Mouse (Mus musculus): ENCODE measurements around the gene Prr5l.

Prr5l gene

DNA sequence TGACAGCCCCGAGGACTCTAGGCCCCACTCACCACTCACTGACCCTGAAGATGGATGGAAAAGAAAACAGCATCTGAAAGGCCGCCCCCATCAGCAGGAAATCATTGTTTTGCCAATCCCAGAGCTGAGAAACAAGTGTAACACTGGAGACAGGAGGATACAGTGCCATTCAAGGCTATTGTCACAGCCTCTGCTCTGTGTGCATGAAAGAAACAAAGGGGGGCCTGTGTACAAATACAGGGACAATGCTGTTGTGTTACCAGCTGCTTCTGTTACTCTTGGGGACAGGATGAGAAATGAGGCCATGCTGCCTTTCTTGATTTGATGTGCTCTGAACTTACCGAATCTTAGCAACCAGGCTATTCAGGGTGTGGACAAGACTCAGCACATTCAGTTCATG is at the start of gene Prr5l:
Prr5l (minus strand) TSS at position 30 of the 400 bp plus-strand sequence.
- DNase-seq (ENCODE audit: low spot score in 2 of 2) = no peak

DNA sequence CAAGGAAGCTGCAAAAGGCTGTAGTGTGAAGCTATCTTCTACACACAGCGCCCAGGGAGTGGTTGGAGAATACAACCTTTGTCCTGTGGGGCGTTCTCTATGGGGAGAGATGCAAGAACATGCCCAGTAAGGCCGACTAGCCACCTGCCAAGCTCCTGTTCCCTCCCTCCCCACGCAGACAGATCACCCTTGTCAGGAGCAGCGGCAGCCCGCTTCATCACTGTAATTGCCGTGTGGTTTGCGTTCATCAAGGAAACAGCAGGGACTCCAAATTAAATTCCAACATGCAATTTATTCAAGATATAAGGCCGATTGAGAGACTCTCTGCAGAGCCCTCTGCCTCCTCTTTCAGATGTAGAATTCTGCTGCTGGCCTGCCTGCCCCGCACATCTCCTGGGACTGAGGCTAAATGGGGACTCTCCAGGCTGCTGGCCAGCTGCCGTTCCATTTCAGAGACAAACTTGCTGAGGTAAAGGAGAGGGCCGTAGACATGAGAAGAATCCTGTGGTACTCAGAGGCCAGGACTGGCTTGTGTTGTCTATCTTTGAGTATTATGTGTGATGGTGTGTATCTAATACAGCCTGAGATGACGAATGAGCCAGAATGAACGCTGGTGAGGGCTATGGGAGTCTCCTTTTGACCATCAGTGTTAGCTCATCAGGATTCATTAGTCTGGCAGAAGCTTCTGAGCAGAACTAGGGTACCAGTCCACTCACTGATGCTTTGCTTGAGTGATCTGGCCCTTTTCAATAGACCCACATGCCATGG is 49.5 kb upstream of the Prr5l start:
- no peak for DNase-seq (ENCODE audit: low spot score in 2 of 2)

DNA sequence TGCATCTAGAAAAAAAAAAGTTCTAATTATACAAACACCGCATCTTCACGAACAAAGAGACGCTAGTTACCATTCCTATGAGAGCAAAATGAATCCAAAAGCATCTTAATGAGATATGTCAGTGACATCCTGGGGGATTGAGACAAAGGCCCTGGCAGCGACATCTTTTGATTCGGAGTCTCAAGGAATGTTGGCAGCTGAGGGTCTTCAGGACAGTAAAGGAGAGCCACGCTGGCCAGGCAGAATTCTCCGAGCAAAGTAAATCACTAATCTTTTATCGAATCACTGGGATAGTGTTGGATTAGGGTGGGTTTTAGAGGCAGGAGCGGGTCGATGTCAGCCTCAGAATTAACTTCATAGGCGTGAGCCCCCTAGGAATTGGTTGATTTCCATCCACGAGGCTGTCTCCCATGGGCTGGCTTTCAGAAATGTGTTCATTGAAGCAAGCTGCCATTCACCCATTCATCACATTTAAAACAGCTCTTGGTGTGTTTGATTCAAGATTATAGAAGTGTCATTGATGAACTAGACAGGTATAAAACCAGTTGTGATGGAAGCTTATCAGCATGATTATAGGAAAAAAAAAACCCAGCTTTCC is 42.9 kb upstream of the Prr5l start:
- no peak for DNase-seq (ENCODE audit: low spot score in 2 of 2)

DNA sequence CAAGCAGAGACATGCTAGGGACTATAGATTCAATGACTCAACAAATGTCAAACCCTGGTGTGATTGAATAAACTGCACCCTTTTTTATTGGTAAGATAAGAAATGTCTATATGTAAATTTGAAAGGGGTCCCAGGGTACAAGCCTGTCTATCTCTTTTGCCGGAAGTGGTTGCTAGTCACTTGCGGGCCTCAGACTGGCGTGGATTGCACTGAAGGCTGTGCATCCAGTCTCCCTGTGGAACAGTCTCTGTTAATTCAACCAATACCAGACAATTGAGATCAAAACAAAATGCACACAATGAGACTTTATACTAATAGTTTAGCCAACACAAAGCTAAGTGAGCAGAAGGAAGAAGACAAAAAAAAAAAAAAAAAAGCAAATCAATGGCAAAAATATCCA is 42.4 kb upstream of the Prr5l start:
- DNase-seq (ENCODE audit: low spot score in 2 of 2) = no peak

DNA sequence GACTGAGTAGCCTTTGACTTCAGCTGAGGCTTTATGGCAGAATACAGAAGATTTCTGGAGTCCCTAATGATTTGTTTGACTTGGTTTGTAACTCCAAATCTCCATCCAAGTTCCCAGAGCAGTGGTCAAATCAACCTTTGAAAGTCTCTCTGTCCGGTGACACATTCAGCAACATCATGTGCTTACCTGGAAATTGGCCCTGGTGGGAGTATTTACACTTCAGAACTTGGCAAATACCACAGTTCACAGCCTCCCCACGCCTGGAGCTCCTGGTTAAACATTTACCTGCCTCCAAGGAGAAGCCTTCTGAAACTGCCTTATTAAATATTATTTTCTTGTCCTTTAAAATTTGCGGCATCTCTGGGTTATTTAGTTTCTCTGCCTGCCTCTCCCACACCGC is 40.4 kb upstream of the Prr5l start:
- DNase-seq (ENCODE audit: low spot score in 2 of 2) = no peak

DNA sequence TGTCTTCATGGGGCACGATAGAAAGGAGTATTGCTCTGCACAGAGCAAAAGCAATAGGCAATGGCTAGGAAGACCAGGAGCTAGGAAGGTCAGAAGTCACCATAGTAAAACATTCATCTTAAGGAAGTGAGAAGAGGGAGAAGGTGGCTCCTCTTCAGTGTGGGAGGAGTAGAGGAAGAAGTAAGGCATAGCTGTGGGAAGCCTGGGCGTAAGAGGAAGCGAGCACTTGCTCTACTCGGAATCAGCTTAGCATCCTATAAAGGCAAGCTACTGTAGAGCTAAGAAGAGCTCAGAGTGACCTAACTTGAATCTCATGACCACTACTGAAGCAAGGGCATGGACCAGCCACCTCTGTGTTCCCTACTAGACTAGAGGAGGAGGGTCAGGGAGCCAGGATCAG is 39.5 kb upstream of the Prr5l start:
- no peak for DNase-seq (ENCODE audit: low spot score in 2 of 2)

DNA sequence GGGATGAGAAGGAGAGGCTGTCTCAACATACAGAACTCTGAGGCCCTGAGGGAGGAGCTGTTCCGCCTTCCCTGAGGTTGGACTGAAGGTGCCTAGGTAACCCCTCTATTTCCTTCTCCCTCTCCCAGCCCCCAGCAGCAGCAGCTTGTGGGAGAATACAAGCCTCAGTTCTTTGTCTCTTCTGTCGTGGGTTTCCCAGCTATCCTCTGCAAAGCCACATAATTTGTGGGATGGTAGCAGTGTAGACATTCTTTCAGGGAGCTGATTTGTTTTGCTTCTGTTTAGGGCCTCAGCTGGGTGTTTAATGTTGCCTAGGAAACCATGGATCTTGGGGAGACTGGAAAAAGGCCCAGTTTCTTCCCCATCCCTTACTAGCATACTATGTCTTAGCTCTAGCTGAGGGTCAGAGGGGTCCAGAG is 37.3 kb upstream of the Prr5l start:
- DNase-seq (ENCODE audit: low spot score in 2 of 2) = no peak

DNA sequence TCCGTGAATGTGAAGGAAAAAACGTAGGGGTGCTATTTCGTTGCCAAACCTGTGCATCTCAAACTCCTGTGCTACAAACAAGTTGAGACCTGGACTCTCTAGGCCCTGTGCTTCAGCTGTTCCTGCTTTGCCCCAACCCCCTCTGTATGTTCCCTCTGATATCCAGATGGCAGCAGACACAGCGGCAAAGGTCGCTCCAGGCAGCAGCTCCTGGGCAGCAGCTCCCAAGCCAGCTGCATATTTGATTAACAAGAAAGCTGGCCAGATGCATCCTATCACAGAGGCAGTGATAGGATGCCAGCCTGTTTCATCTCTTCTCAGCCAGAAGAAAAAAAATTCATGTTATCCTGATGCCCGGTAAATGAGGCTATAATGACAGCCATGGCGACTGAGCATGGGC is 35.7 kb upstream of the Prr5l start:
- DNase-seq (ENCODE audit: low spot score in 2 of 2) = no peak

DNA sequence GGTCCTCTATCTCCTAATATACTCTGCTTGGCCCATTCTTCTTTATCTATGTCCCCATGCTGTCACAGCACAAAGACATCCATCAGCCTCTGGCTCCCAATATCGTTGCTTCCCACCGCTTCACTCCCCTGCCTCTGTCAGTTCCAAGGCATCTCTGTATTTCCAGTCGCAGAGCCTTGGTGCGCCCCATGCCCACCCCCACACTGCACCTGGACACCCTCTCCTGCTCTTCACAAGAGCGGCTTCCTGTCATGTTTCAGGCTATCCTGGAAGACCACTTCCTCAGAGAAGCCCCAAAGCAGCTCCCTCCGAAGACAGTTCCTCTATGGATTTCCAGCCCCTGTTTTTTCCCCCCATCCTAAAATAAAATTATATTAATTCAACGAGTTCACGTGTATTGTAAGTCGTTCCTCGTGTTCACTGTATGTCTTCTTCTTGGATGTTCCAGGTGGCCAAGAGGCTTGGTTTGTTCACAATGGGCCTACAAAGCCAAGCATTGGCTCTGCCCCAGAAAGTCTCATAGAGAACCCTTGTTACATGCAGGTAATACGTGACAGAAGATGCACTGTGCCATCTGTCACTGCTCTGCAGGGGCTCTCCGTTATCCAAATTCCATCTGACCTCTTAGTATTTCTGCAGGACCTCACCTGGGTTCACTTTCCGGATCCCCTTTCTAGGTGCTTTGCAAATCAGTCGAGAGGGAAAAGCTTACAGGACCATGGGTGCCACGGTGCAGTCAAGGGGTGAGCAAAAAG is 26.7 kb upstream of the Prr5l start:
- DNase-seq (ENCODE audit: low spot score in 2 of 2) = no peak

DNA sequence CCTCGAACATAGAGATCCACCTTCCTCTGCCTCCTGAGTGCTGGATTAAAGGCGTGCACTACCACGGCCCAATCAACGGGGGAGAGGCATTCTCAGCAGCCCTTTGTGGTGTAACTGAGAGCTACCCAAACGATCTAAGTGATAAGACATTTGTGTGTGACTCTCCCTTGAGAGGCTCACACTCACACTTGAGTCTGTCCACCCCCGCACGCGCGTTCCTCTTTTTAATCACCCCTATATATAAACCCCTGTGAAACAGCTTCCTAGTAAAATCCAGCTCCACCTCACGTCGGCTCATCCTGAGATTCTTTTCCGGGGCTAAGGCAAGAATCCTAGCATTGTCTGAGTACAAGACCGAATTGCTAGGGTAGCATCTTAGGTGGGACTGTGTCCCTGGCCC is 25.9 kb upstream of the Prr5l start:
- DNase-seq (ENCODE audit: low spot score in 2 of 2) = peak in 1 of 2 experiments; percentile 31

DNA sequence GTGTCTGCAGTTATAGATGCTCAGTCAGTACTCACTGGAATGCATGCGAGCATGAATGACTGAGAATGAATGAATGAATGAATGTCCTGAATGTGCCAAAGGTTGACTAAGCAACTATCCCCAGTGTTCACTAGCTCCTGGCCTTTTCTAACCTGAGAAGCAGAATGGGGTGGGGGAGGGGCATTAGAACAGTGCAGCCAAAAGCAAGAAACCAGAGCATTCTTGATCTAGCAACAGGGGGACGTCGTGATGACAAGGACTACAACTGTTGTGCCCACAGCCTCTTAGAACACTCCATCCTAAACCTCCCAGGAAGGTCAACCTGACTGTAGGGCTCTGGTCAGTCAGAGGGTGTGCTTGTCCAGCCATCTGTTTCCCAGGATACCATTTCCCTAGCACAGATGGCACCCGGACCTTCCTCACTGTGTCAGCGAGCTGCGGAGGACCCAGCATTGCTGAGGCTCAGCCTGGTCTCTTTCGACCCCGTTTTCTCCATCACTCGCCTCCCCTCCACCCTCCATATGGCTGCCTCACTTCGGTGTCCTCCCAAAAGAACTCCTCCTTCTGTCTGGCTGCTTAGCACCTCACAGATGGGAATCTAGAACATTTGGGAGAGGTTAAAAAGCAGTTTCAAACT is 24.7 kb upstream of the Prr5l start:
- no peak for DNase-seq (ENCODE audit: low spot score in 2 of 2)

DNA sequence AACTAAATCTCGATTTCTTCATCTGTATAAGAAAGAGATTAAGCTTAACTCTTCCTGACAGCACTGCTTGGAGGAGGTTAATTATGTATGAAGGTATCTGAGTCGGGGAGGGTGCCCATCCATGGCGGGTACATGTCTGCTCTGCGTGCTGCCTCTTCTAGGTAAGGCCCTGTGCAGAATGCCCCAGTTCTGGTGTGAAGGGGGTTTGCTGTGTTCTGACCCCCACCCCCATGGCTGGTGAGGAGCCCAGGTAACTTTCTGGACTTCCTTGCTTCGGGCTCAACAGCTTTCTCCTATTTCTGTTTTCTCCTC is 23.5 kb upstream of the Prr5l start:
- DNase-seq (ENCODE audit: low spot score in 2 of 2) = no peak

DNA sequence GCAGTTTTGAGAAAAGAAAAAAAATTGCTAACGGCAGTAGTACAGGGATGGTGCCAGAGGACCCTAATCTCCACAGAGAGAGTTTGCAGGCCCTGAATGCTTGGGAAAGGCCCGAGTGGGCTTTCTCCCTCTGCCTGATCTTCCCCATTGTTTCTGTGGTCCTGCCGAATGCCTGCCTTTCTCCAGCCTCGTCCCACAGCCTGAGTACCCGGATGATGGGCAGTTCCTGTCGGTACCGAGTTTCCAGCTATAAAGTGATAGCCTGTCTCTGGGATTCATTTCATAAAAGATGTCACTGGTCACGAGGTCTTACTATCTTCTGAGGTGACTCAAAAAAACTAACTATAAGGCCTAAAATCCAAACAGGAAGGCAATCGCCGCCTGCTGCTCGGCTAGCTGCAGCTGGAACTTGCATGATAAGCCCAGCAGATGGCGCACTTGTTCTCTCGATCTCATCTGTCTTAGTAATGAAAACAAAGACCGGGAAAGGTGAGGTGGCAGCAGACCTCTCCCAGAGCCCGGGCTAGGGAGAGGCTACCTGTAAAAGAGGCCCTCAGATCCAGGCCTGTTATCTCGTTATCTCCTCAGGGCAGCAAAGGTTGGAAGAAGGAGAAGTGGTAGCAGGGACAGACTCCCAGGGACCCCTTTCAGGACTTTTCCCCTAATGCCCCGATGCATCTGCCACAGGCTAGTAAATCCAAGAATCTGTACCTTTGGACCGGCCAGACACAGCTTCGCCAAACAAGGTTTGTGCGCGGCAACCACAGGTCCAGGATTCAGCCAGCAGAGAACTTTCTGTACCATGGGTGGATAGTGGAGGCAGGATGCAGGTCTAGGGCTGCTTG is 22.9 kb upstream of the Prr5l start:
- peak; percentile 69 to 83 for DNase-seq (ENCODE audit: low spot score in 2 of 2)

DNA sequence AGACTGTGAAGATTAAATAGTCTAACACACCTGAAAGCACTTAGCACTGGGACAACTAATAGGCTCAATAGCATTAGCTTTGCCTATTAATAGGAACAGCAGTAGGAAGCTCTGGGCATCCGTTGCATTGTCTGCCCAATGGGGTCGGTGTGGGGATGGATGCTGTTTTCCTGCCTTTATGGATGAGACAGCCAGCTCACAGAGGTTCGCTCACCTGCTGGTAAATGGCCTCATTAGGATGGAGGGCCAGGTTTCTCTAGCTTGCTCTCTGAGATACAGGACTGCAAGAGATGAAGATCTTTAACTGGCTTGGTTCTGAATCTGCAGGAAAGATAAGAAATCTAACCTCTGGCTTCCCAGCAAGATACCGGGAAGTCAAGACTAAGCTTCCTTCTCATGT is 19.4 kb upstream of the Prr5l start:
- no peak for DNase-seq (ENCODE audit: low spot score in 2 of 2)

DNA sequence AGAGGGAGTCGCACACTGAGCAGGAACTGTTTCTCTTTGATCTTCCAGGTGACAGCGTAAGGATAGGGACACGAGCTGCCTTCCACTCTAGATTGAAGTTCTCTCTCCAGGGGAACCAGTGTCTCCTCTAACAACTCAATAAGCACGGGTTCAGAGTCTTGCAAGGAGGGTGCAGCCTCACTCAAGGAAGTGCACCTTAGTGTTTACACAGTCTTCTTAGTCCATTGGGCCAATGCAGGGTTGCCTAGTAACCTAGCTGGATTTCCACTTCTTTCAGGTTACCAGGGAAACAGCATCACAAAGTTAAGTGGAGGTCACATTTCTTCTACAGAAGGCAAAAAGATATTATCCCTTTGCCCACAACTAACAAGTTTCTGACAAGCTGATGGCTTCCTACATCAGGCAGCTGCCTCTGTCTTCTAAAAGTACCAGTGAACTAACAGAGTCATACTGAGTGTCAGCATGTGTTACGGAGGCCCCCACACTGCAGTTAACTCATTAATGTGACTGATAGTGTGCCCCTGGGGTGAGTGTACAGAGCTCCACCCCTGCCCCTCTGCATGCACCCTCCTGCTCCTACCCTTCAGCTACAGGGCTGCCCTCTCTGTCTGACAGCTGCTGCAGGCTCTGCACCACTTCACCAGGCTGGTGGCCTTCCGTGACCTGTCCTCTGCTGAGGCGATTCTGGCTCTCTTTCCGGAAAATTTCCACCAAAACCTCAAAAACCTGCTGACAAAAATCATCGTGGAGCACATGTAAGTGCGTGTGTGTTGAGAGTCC is 13.8 kb upstream of the Prr5l start:
- DNase-seq (ENCODE audit: low spot score in 2 of 2) = no peak

DNA sequence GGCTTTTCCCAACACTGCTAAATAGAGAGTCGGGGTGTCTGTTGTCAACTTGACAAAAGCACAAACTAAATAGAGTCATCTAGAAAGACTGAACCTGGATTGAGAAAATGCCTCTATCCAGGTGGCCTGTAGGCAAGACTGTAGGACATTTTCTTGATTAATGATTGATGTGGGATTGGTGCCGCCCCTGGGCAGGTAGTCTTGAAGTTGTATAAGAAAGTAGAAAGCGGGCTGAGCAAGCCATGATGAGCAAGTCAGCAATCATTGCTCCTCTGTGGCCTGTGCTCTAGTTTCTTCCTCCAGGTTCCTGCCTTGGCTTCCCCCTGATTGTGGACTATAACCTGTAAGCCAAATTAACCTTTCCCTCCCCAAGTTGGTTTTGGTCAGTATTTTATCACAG is 11.3 kb upstream of the Prr5l start:
- DNase-seq (ENCODE audit: low spot score in 2 of 2) = no peak

DNA sequence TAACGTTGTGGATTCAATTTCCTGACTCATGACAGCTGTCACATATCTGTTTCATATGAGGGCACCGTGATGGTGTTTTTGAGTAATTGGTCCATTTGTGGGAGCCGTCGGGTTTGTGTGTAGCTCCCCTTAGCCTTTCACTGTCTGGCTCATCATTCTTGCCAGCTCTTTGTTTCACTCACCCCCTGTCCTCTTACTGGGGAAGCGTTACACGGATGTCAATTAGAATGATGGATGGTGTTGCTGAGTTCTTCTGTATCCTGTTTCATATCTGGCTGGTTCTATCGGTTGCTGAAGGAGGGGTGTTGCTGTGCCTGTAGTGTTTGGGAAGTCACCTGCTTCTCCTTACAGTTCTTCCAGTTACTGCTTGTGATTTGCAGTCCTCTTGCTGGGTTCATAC is 8.3 kb upstream of the Prr5l start:
- no peak for DNase-seq (ENCODE audit: low spot score in 2 of 2)

DNA sequence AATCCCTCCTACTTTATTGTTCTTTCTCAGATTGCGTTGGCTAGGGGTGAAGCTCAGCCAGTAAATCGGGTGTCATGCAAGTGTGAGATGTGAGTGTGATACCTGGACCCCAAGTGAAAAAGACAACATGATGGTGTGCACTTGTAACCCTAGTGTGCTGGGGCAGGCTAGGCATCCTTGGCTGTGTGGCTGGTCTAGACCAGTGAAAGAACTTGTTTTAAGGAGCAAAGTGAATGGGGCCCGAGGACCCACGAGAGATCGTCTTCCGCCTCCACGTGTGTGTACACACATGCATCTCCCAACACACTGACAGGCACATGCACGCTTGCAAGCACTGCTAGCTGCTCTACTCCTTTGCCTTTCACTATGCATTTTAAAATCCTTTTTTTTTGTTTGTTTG is 6.1 kb upstream of the Prr5l start:
- DNase-seq (ENCODE audit: low spot score in 2 of 2) = no peak

DNA sequence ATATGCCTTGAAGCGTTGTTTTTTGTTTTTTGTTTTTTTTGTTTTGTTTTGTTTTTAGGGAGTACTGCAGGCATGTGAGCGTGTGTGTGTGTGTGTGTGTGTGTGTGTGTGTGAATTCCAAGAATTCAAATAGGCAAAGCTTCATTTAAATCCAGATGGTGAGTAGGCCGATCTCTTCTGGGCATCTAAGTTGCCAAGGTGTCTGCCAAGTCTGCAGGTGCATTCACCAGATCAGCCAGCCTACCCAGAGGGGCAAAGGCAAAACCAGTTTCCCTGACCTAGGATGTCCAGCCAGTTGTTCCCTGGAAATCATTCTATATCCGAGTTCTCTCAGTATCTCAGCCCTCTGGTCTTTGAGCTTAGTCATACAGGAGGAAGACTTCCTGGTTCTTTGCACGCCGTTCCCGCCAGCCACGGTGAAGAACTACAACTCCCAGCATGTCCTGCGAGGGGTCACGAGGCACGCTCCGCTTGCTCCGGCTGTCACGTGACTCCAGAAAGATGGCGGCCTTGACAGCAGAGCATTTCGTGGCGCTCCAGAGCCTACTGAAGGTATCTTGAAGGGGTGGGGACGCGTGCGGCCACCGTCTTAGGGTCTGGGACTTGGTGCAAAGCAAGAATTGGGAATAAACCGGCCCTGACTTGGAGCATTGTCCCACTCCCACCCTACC is 3.1 kb upstream of the Prr5l start, which contains the start of gene Commd9:
Commd9 (plus strand) TSS at position 480 of the 671 bp plus-strand sequence.
- DNase-seq (ENCODE audit: low spot score in 2 of 2) = peak; percentile 89 to 92

DNA sequence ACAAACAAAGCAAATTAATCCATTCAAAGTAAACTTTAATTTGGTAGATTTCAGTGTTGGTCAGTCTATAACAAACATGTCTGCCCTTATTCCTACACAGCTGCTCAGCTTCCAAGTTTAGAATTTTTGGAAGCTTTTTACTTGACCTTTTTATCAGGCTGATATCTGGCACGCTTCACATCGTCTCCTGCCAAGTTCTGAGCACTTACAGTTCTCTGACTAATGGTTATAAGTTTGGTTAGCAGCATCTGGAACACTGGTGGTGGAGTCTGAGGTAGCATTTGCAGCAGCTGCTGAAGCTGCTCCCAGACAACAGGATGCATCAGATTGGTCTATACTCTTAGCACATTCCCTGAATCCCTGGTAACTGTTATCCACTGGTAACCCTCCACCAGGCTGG is 1.5 kb upstream of the Prr5l start:
- DNase-seq (ENCODE audit: low spot score in 2 of 2) = no peak

Data from frontal cortex, postnatal 14 days (tissue).